Mouse (Mus musculus): ENCODE measurements around the gene Ror2. TPM values are rescaled to one million over a fixed set of nuclear protein-coding genes. Genes with fewer than 3 reads are reported as not detected.

Ror2 gene
- total RNA-seq, 2 experiments from 2014 or later: 1.4 to 1.8 TPM

GRCm38 (mm10) chr13:53196690-53197089 lies 89.2 kb downstream of the Ror2 start:
- no peak for DNase-seq (ENCODE audit: low spot score in 2 of 2)

- DNase-seq (ENCODE audit: low spot score in 2 of 2): no peak
Observed at GRCm38 (mm10) chr13:53195951-53196677, 89.8 kb downstream of the Ror2 start.

GRCm38 (mm10) chr13:53194306-53194705 lies 91.6 kb downstream of the Ror2 start:
- no peak for DNase-seq (ENCODE audit: low spot score in 2 of 2)

- DNase-seq (ENCODE audit: low spot score in 2 of 2): no peak
Observed at GRCm38 (mm10) chr13:53193713-53194112, 92.2 kb downstream of the Ror2 start.

GRCm38 (mm10) chr13:53192286-53192685 lies 93.6 kb downstream of the Ror2 start:
- no peak for DNase-seq (ENCODE audit: low spot score in 2 of 2)

- DNase-seq (ENCODE audit: low spot score in 2 of 2): no peak
Observed at GRCm38 (mm10) chr13:53191657-53192056, 94.3 kb downstream of the Ror2 start.

GRCm38 (mm10) chr13:53188935-53189334 lies 97.0 kb downstream of the Ror2 start:
- DNase-seq (ENCODE audit: low spot score in 2 of 2): no peak

GRCm38 (mm10) chr13:53184858-53185257 lies 101.1 kb downstream of the Ror2 start:
- DNase-seq (ENCODE audit: low spot score in 2 of 2): no peak

GRCm38 (mm10) chr13:53184149-53184548 lies 101.8 kb downstream of the Ror2 start:
- no peak for DNase-seq (ENCODE audit: low spot score in 2 of 2)

GRCm38 (mm10) chr13:53183161-53183577 lies 102.8 kb downstream of the Ror2 start:
- DNase-seq (ENCODE audit: low spot score in 2 of 2): no peak

- no peak for DNase-seq (ENCODE audit: low spot score in 2 of 2)
Observed at GRCm38 (mm10) chr13:53178594-53178993, 107.3 kb downstream of the Ror2 start.

GRCm38 (mm10) chr13:53178171-53178570 lies 107.8 kb downstream of the Ror2 start:
- no peak for DNase-seq (ENCODE audit: low spot score in 2 of 2)

GRCm38 (mm10) chr13:53177424-53177718 lies 108.6 kb downstream of the Ror2 start:
- DNase-seq (ENCODE audit: low spot score in 2 of 2): no peak

- no peak for DNase-seq (ENCODE audit: low spot score in 2 of 2)
Observed at GRCm38 (mm10) chr13:53176695-53177423, 109.1 kb downstream of the Ror2 start.

GRCm38 (mm10) chr13:53175041-53175440 lies 110.9 kb downstream of the Ror2 start:
- DNase-seq (ENCODE audit: low spot score in 2 of 2): no peak

- DNase-seq (ENCODE audit: low spot score in 2 of 2): no peak
Observed at GRCm38 (mm10) chr13:53163671-53164070, 122.3 kb downstream of the Ror2 start.

- no peak for DNase-seq (ENCODE audit: low spot score in 2 of 2)
Observed at GRCm38 (mm10) chr13:53163060-53163459, 122.9 kb downstream of the Ror2 start.

GRCm38 (mm10) chr13:53159501-53159900 lies 126.4 kb downstream of the Ror2 start:
- DNase-seq (ENCODE audit: low spot score in 2 of 2): no peak

GRCm38 (mm10) chr13:53158405-53159005 lies 127.4 kb downstream of the Ror2 start:
- no peak for DNase-seq (ENCODE audit: low spot score in 2 of 2)

- no peak for DNase-seq (ENCODE audit: low spot score in 2 of 2)
Observed at GRCm38 (mm10) chr13:53156911-53157310, 129.0 kb downstream of the Ror2 start.

GRCm38 (mm10) chr13:53156282-53156681 lies 129.6 kb downstream of the Ror2 start:
- DNase-seq (ENCODE audit: low spot score in 2 of 2): no peak

- DNase-seq (ENCODE audit: low spot score in 2 of 2): no peak
Observed at GRCm38 (mm10) chr13:53145511-53145910, 140.4 kb downstream of the Ror2 start.
